Mouse (Mus musculus): ENCODE measurements around the gene Metap1d.

GRCm38 (mm10) chr2:71541418-71542226, 88.5 kb downstream of the Metap1d start:
- peak; percentile 32 for TF ChIP-seq POLR2A (IDR thresholded peaks at IDR 0.05; ENCODE audit: insufficient read length, low read depth)
- TF ChIP-seq POLR2AphosphoS2 (IDR thresholded peaks at IDR 0.05; ENCODE audit: insufficient read length, low read depth), result no peak

Data from myocyte (in vitro differentiated cells).